Mouse (Mus musculus): ENCODE data around the gene Mta3. TPM values are rescaled to one million over a fixed set of nuclear protein-coding genes. Genes with fewer than 3 reads are reported as not detected.

Gene Mta3
- polyA plus RNA-seq, 1 experiment from 2014 or later = 29.8 TPM

- H3K36me3 ChIP-seq (ENCODE audit: control insufficient read depth, insufficient read depth) = peaks cover 19% of the 10 kb centered on the region
- H3K4me1 ChIP-seq (replicated peaks; ENCODE audit: control insufficient read depth, insufficient read depth, low read length) = no peaks in the 10 kb centered on the region
- no peak overlapping the region for H3K27ac ChIP-seq (ENCODE audit: low read depth, low read length)
- H3K9ac ChIP-seq (ENCODE audit: low read depth, low read length) = no peak overlapping the region
- H3K9me3 ChIP-seq (ENCODE audit: control insufficient read depth) = no peaks in the 10 kb centered on the region
- 94% methylated on average over 7 of the region's 7 CpGs for WGBS
- no peaks in the 10 kb centered on the region for H3K27me3 ChIP-seq (replicated peaks; ENCODE audit: control insufficient read depth, insufficient read depth, low read length)
- H3K4me3 ChIP-seq (ENCODE audit: low read depth, low read length) = no peak overlapping the region
- H3K4me2 ChIP-seq (replicated peaks; ENCODE audit: low read depth) = no peak overlapping the region
- no peak for ATAC-seq
- no peak for TF ChIP-seq CTCF (IDR thresholded peaks at IDR 0.05; ENCODE audit: low read depth)
Measured at GRCm38 (mm10) chr17:83776965-83777364, 71.0 kb downstream of the Mta3 start.

- H3K4me2 ChIP-seq (replicated peaks; ENCODE audit: low read depth) = no peak overlapping the region
- no peak overlapping the region for H3K27ac ChIP-seq (ENCODE audit: low read depth, low read length)
- ATAC-seq = no peak
- WGBS = 82% methylated on average over 9 of the region's 9 CpGs
- no peak for TF ChIP-seq CTCF (IDR thresholded peaks at IDR 0.05; ENCODE audit: low read depth)
- H3K9me3 ChIP-seq (ENCODE audit: control insufficient read depth) = no peaks in the 10 kb centered on the region
- H3K27me3 ChIP-seq (replicated peaks; ENCODE audit: control insufficient read depth, insufficient read depth, low read length) = no peaks in the 10 kb centered on the region
- H3K36me3 ChIP-seq (ENCODE audit: control insufficient read depth, insufficient read depth) = peaks cover 19% of the 10 kb centered on the region
- H3K4me3 ChIP-seq (ENCODE audit: low read depth, low read length) = no peak overlapping the region
- H3K4me1 ChIP-seq (replicated peaks; ENCODE audit: control insufficient read depth, insufficient read depth, low read length) = no peaks in the 10 kb centered on the region
- H3K9ac ChIP-seq (ENCODE audit: low read depth, low read length) = no peak overlapping the region
Measured at GRCm38 (mm10) chr17:83777462-83778051, 71.6 kb downstream of the Mta3 start.

DNA sequence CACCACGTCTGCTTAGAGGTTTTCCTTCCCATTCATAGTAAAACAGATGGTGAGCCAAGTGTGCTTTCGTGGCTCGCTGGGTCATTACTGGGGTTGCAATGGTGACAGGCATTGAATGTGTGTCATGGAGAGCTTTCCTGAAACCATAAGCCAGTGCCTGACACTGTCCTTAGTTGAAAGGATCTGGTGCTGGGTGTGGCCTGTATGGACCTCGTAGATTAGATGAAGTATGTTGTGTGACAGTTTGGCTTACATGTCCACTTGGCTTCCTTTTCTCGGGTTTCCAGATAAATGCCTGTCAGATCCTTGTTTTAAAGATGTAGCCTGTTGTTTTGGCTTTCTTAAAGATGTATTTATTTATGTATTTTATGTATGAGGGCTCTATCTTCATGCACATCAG is 74.3 kb downstream of the Mta3 start:
- ATAC-seq = no peak
- Histone ChIP-seq H3K4me1 (replicated peaks; ENCODE audit: control insufficient read depth, insufficient read depth, low read length) (no peaks in the 10 kb centered on the region), H3K27me3 (replicated peaks; ENCODE audit: control insufficient read depth, insufficient read depth, low read length) (no peaks in the 10 kb centered on the region), H3K27ac (ENCODE audit: low read depth, low read length) (no peak overlapping the region), H3K4me3 (ENCODE audit: low read depth, low read length) (no peak overlapping the region), H3K9me3 (ENCODE audit: control insufficient read depth) (no peaks in the 10 kb centered on the region), H3K36me3 (ENCODE audit: control insufficient read depth, insufficient read depth) (peaks cover 30% of the 10 kb centered on the region), H3K4me2 (replicated peaks; ENCODE audit: low read depth) (no peak overlapping the region), H3K9ac (ENCODE audit: low read depth, low read length) (no peak overlapping the region)
- 86% methylated on average over 5 of the region's 5 CpGs for WGBS
- no peak for TF ChIP-seq CTCF (IDR thresholded peaks at IDR 0.05; ENCODE audit: low read depth)

DNA sequence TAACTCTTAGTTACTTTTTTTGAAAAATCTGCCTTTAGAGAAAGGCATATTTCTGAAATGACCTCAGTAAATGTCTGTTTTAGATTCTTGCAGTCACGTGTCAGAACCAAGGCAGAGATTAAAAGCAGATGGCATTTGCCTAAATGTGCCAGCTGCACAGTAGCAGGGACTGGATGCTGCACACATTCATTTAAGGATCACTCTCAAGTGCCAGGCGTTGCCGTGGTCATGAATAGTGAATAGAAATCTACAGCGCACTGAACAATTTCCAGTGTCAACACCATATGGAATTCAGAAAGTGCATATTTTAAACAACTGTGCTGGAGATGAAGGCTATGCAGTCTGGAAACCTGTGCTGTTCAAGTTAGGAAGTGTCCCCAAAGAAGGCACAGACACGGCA is 76.8 kb downstream of the Mta3 start:
- no peak overlapping the region for H3K4me2 ChIP-seq (replicated peaks; ENCODE audit: low read depth)
- H3K27me3 ChIP-seq (replicated peaks; ENCODE audit: control insufficient read depth, insufficient read depth, low read length) = no peaks in the 10 kb centered on the region
- H3K4me1 ChIP-seq (replicated peaks; ENCODE audit: control insufficient read depth, insufficient read depth, low read length) = no peaks in the 10 kb centered on the region
- no peak for TF ChIP-seq CTCF (IDR thresholded peaks at IDR 0.05; ENCODE audit: low read depth)
- H3K9ac ChIP-seq (ENCODE audit: low read depth, low read length) = no peak overlapping the region
- peaks cover 31% of the 10 kb centered on the region for H3K36me3 ChIP-seq (ENCODE audit: control insufficient read depth, insufficient read depth)
- no peak for ATAC-seq
- no peak overlapping the region for H3K27ac ChIP-seq (ENCODE audit: low read depth, low read length)
- H3K4me3 ChIP-seq (ENCODE audit: low read depth, low read length) = no peak overlapping the region
- no peaks in the 10 kb centered on the region for H3K9me3 ChIP-seq (ENCODE audit: control insufficient read depth)
- 78% methylated on average over 5 of the region's 5 CpGs for WGBS

DNA sequence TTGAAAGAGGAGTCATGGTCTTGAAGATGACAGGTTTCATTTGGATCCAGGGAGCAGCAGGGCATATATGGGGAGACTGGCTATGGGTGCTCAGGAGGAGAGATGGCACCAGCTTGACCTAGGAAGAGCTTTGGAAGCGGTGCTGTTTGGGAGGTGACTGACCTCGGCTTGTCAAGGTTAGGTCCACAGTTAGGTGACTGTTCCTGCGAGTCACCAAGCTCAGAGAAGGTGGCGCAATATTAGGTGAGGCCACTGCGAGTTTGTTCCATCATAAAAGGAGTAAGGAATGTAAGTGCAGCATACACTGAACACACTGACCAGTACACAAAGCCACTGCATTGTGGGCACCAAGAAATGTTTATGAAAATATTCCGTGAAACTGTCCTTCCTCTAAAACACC is 80.5 kb downstream of the Mta3 start:
- no peak for TF ChIP-seq CTCF (IDR thresholded peaks at IDR 0.05; ENCODE audit: low read depth)
- Histone ChIP-seq H3K4me3 (ENCODE audit: low read depth, low read length) (no peak overlapping the region), H3K27me3 (replicated peaks; ENCODE audit: control insufficient read depth, insufficient read depth, low read length) (no peaks in the 10 kb centered on the region), H3K4me2 (replicated peaks; ENCODE audit: low read depth) (no peak overlapping the region), H3K9me3 (ENCODE audit: control insufficient read depth) (no peaks in the 10 kb centered on the region), H3K4me1 (replicated peaks; ENCODE audit: control insufficient read depth, insufficient read depth, low read length) (no peaks in the 10 kb centered on the region), H3K36me3 (ENCODE audit: control insufficient read depth, insufficient read depth) (peaks cover 27% of the 10 kb centered on the region), H3K9ac (ENCODE audit: low read depth, low read length) (no peak overlapping the region), H3K27ac (ENCODE audit: low read depth, low read length) (no peak overlapping the region)
- no peak for ATAC-seq
- 81% methylated on average over 6 of the region's 6 CpGs for WGBS

DNA sequence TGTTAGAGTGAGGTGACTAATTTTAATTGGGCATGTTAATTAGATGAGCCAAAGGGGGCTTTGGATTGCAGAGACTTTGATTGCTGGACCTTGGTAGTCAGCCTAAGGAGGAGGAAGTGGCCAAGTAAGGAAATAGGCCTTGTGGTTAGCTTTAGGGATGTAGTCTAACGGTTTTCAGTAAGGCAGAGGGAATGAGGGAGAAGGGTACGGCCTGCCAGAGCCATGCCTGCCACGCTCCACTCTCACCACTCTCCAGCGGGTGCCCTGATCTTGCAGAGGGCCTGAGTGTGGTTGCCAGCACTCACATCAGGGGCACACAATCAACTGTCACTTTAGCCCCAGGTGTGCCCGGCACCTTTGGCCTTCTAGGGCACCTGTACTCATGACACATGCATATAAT is 84.2 kb downstream of the Mta3 start:
- Histone ChIP-seq H3K9me3 (ENCODE audit: control insufficient read depth) (no peaks in the 10 kb centered on the region), H3K4me2 (replicated peaks; ENCODE audit: low read depth) (no peak overlapping the region), H3K4me3 (ENCODE audit: low read depth, low read length) (no peak overlapping the region), H3K4me1 (replicated peaks; ENCODE audit: control insufficient read depth, insufficient read depth, low read length) (no peaks in the 10 kb centered on the region), H3K27me3 (replicated peaks; ENCODE audit: control insufficient read depth, insufficient read depth, low read length) (no peaks in the 10 kb centered on the region), H3K36me3 (ENCODE audit: control insufficient read depth, insufficient read depth) (peaks cover 17% of the 10 kb centered on the region; the same call in 1 of the 2 replicates), H3K9ac (ENCODE audit: low read depth, low read length) (no peak overlapping the region), H3K27ac (ENCODE audit: low read depth, low read length) (no peak overlapping the region)
- TF ChIP-seq CTCF (IDR thresholded peaks at IDR 0.05; ENCODE audit: low read depth) = no peak
- WGBS = 87% methylated on average over 5 of the region's 5 CpGs
- no peak for ATAC-seq

DNA sequence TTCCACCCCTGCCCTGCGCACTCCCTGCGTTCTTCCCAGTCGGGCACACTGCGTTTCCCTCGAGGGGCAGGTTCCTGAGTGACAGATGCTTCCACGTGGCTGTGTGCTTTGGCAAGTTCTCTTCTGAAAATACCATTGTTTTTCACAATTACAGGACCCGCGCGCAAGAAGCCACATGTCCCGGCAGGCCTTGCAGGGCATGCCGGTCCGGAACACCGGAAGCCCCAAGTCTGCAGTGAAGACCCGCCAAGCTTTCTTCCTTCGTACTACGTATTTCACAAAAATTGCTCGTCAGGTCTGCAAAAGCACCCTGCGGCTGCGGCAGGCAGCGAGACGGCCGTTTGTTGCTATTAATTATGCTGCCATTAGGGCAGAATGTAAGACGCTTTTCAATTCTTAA is 86.4 kb downstream of the Mta3 start:
- WGBS = 92% methylated on average over 23 of the region's 23 CpGs
- H3K4me2 ChIP-seq (replicated peaks; ENCODE audit: low read depth) = no peak overlapping the region
- no peak overlapping the region for H3K9ac ChIP-seq (ENCODE audit: low read depth, low read length)
- H3K4me1 ChIP-seq (replicated peaks; ENCODE audit: control insufficient read depth, insufficient read depth, low read length) = no peaks in the 10 kb centered on the region
- no peak for ATAC-seq
- H3K9me3 ChIP-seq (ENCODE audit: control insufficient read depth) = no peaks in the 10 kb centered on the region
- TF ChIP-seq CTCF (IDR thresholded peaks at IDR 0.05; ENCODE audit: low read depth) = no peak
- H3K36me3 ChIP-seq (ENCODE audit: control insufficient read depth, insufficient read depth) = peaks cover 16% of the 10 kb centered on the region
- H3K27ac ChIP-seq (ENCODE audit: low read depth, low read length) = no peak overlapping the region
- no peak overlapping the region for H3K4me3 ChIP-seq (ENCODE audit: low read depth, low read length)
- no peaks in the 10 kb centered on the region for H3K27me3 ChIP-seq (replicated peaks; ENCODE audit: control insufficient read depth, insufficient read depth, low read length)

Data from intestine, postnatal 0 days (tissue).